In the genomic region with DNA sequence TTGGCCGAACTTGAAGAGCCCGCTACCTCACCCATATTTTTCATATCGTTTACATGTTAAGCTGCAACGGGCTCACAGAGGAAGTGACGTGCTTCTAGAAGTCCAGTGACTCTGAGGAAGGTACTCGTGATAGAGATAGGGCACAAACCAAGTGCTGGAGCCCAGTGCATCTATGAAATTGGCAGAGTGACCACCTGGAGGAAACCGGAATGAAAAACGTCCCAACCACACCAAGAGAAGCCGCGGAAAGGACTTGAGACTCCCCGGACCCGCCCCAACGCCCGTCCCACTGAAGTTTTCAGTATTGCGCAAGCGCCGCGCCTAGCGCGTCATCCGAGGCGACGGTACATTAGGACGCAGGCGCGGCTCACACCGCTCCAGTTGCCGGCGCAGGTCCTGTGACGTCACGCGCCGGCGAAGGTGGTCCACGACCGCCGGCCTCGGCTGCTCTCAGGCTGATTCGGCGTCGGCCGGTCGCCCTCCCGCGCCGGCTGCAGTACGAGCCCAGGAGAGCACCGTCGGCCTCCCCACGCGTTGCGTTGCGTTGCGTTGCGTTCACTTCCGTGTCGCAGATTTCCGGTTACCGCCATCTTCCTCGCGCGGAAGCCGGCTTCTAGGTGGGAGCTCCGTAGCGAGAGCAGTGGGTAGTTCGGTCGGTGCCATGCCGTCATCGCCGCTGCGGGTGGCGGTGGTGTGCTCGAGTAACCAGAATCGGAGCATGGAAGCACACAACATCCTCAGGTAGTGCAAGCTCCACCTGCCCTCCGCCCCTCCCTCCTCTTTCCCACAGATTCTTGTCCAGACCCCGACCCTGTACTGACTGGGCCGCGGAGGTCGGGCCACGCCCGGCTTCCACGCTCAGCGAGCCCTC, we compare ENCODE assay signal across 7 mouse cellular contexts. TPM values are rescaled to one million over a fixed set of nuclear protein-coding genes. Genes with fewer than 3 reads are reported as not detected.
DNase-seq lines count a peak whose midpoint lies in the region; ATAC-seq lines count a peak whose summit lies in the region.

Ssu72 (plus strand) TSS at position 80 of the 871 bp plus-strand sequence.

- H3K36me3 ChIP-seq in intestine, embryonic 16.5 days (ENCODE audit: control insufficient read depth, insufficient read depth, low read length) = no peaks in the 10 kb centered on the region
- no peaks in the 10 kb centered on the region for H3K36me3 ChIP-seq in midbrain, embryonic 11.5 days (ENCODE audit: control insufficient read depth, insufficient read depth, low read length)

- H3K4me1 ChIP-seq in intestine, embryonic 16.5 days (ENCODE audit: control insufficient read depth, insufficient read depth, low read length) = peaks cover 17% of the 10 kb centered on the region
- H3K4me1 ChIP-seq in midbrain, embryonic 11.5 days (ENCODE audit: control insufficient read depth, insufficient read depth, low read length) = peaks cover 7% of the 10 kb centered on the region

- under 1% methylated on average over 83 of the region's 83 CpGs for WGBS in intestine, embryonic 16.5 days
- under 1% methylated on average over 81 of the region's 83 CpGs for WGBS in midbrain, embryonic 11.5 days

- no peaks in the 10 kb centered on the region for H3K9me3 ChIP-seq in intestine, embryonic 16.5 days (ENCODE audit: control insufficient read depth, low read length)
- no peaks in the 10 kb centered on the region for H3K9me3 ChIP-seq in midbrain, embryonic 11.5 days (ENCODE audit: control insufficient read depth, low read length)

- peak within 1 kb of the TSS; percentile 96 for H3K27ac ChIP-seq in intestine, embryonic 16.5 days (ENCODE audit: low read length)
- H3K27ac ChIP-seq in midbrain, embryonic 11.5 days (ENCODE audit: low read depth, low read length) = peak within 1 kb of the TSS; percentile 87

- peak; percentile 96 for DNase-seq in adrenal gland, adult 2 months
- DNase-seq in embryo, embryonic 11.5 days (ENCODE audit: low read depth, low spot score) = peak; percentile 94
- peak; percentile 89 to 93 for DNase-seq in gastrocnemius, postnatal 4 days (ENCODE audit: low spot score in 2 of 2)
- peak; percentile 98 for DNase-seq in left cerebral cortex, postnatal 36 days (ENCODE audit: low spot score in 2 of 2)
- peak; percentile 100 for DNase-seq in midbrain, embryonic 11.5 days (ENCODE audit: low spot score, missing footprints)
- DNase-seq in skeletal muscle tissue, adult 2 months (ENCODE audit: low read depth, low spot score) = peak; percentile 93

- peak within 1 kb of the TSS; percentile 78 for H3K4me3 ChIP-seq in intestine, embryonic 16.5 days (ENCODE audit: low read length)
- peak within 1 kb of the TSS; percentile 96 for H3K4me3 ChIP-seq in midbrain, embryonic 11.5 days (ENCODE audit: low read depth, low read length)

- peak within 1 kb of the TSS; percentile 81 for H3K4me2 ChIP-seq in intestine, embryonic 16.5 days (ENCODE audit: low read depth, low read length)
- peak within 1 kb of the TSS; percentile 72 for H3K4me2 ChIP-seq in midbrain, embryonic 11.5 days

- peak within 1 kb of the TSS; percentile 84 for H3K9ac ChIP-seq in intestine, embryonic 16.5 days (ENCODE audit: low read depth, low read length)
- H3K9ac ChIP-seq in midbrain, embryonic 11.5 days (ENCODE audit: low read length) = peak within 1 kb of the TSS; percentile 94

- ATAC-seq in intestine, embryonic 16.5 days = peak; percentile 96
- ATAC-seq in midbrain, embryonic 11.5 days (ENCODE audit: low FRiP score) = peak; percentile 96

- H3K27me3 ChIP-seq in intestine, embryonic 16.5 days (replicated peaks; ENCODE audit: control insufficient read depth, insufficient read depth, low read length) = no peaks in the 10 kb centered on the region
- no peaks in the 10 kb centered on the region for H3K27me3 ChIP-seq in midbrain, embryonic 11.5 days (ENCODE audit: control insufficient read depth, insufficient read depth, low read length)

- intact Hi-C loops in left cerebral cortex, postnatal 36 days (cut with DNase I) = loop anchor here (5.0 kb wide), 1 partner anchor 38 kb away; the partner anchor contains the start of gene Mib2

RNA-seq across cellular contexts. Expression of gene Ssu72, which starts in this region (rescaled TPM):
- total RNA-seq in adrenal gland, adult 2 months (2021) = 100 to 1,000 TPM; 104 to 143 TPM
- 178 and 190 TPM in 2 replicates for polyA plus RNA-seq in adrenal gland, adult 2 months (2012; rRNA removed)
- total RNA-seq in gastrocnemius, postnatal 4 days (2021) = 10 to 100 TPM; 61.5 to 63.0 TPM
- 155 and 163 TPM in 2 replicates for polyA plus RNA-seq in intestine, embryonic 16.5 days (2015; fragmentation: Nextera tagmentation; extraction: Ambion mirVana)
- 100 to 1,000 TPM in 1 of 2 experiments, 10 to 100 TPM in 1; 87.0 to 104 TPM for total RNA-seq in left cerebral cortex, postnatal 36 days (2021)
- 147 and 155 TPM in 2 replicates for polyA plus RNA-seq in midbrain, embryonic 11.5 days (2014; fragmentation: Nextera tagmentation; extraction: Ambion mirVana)

Comparison
In these comparisons a context has a peak if more than half of its experiments do, and no peak if none do; other contexts are left out.
1. Peak in every context shown above with its lines: DNase-seq, ATAC-seq, H3K4me3 ChIP-seq and H3K27ac ChIP-seq.